Mouse (Mus musculus) adrenal gland, postnatal 36 days (tissue): ENCODE measurements around the gene Asb12. TPM values are rescaled to one million over a fixed set of nuclear protein-coding genes. Genes with fewer than 3 reads are reported as not detected.
A peak's percentile ranks its signal among the peaks of the same experiment; 100 is the strongest.
"Not testable (repeated sequence)": the region's sequence is repeated elsewhere in the genome, so short reads cannot be mapped to it uniquely, and the experiment has no call there.

Experiments
- DNase-seq, 2 experiments: peaks; one replicate each; pipeline ENCODE4 v3.0.0; 2021; ENCODE audit warnings: mixed read lengths in 1 of 2
- long read RNA-seq, 2 experiments: library from polyadenylated mRNA; stranded (forward); transcript quantifications; one replicate each; pipeline ENCODE4 v2.0.0; 2021; ENCODE audit warnings: borderline sequencing depth in 2 of 2
- total RNA-seq, 2 experiments: library from RNA; stranded (reverse); gene quantifications; 2 replicates each; pipeline ENCODE4 v1.2.3; 2021

Asb12 gene
- not detected for total RNA-seq
- long read RNA-seq, experiment 1, result 0 reads
- long read RNA-seq, experiment 2, result 0 reads

GRCm38 (mm10) chrX:95557887-95558286, at the start of gene Asb12, which contains the start of gene Pfn5:
Asb12 (minus strand) TSS chrX:95557987.
Pfn5 (plus strand) TSS chrX:95558104.
- no peak for DNase-seq

GRCm38 (mm10) chrX:95600609-95601008, 42.8 kb upstream of the Asb12 start:
- no peak for DNase-seq

- DNase-seq, result no peak
Measured at GRCm38 (mm10) chrX:95554321-95554720, 3.5 kb downstream of the Asb12 start.

GRCm38 (mm10) chrX:95535493-95535892, 22.3 kb downstream of the Asb12 start:
- not testable (repeated sequence) for DNase-seq

DNA sequence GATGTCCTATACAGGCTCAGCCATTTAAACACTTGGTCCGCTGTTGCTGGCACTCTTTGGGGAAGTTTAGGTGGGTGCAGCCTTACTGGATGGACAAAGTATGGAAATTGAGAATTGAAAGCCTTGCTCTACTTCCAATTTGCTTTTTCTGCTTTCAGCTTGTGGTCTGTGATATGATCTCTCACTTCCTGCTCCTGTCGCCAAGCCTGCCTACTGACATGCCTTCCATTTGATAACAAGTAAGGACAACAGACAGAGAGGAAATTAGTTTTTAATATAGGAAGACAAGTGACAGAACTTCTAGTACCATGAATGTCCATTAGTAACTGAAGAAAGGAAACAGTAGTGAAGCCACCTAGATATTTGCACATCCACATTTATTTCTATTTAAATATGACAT, 32.6 kb downstream of the Asb12 start:
- no peak for DNase-seq

GRCm38 (mm10) chrX:95523883-95524282, 33.9 kb downstream of the Asb12 start:
- no peak for DNase-seq

- no peak for DNase-seq
Measured at GRCm38 (mm10) chrX:95457166-95457565, 100.6 kb downstream of the Asb12 start.

- DNase-seq, result no peak
Measured at GRCm38 (mm10) chrX:95445866-95446265, 111.9 kb downstream of the Asb12 start.

DNA sequence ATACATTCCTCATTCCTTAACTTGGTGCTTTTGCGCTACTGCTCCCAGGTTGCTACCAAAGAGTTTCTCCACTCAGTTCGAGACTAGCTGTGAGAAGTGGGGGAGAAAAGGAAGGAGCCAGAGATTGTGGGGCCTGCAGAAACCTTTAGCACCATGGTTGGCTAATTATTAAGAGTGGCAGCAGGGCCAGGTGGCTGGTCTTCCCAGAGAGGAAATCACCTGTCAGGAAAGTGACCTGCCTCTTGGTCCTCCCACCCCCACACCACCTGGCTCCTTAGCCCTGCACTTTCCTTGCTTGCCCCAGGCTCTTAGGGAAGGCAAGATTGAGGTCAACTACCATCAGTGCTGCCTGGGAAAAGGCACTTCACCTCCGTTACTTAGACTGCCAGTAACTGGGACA, 112.6 kb downstream of the Asb12 start:
- DNase-seq, result no peak

DNA sequence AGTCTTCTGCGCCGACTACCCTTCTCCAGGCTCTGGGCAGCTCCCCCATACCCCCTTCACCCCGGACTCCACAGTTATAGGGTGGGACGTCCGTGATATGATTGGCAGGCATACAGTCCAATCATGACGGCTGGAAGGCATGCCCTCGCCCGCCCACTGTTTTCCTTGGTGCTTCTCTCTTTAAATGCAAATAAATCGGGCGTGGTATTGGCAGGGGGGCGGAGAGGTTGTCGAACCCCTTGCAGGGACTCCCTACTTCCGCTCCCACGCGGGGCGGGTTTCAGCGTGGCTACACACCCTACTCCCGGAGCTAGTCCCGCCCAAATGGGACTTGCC, 113.0 kb downstream of the Asb12 start, which contains the start of gene Amer1:
TSS of gene Amer1 (minus strand) at position 97 of the 336 bp plus-strand sequence.
- peak; percentile 91 to 92 for DNase-seq

DNA sequence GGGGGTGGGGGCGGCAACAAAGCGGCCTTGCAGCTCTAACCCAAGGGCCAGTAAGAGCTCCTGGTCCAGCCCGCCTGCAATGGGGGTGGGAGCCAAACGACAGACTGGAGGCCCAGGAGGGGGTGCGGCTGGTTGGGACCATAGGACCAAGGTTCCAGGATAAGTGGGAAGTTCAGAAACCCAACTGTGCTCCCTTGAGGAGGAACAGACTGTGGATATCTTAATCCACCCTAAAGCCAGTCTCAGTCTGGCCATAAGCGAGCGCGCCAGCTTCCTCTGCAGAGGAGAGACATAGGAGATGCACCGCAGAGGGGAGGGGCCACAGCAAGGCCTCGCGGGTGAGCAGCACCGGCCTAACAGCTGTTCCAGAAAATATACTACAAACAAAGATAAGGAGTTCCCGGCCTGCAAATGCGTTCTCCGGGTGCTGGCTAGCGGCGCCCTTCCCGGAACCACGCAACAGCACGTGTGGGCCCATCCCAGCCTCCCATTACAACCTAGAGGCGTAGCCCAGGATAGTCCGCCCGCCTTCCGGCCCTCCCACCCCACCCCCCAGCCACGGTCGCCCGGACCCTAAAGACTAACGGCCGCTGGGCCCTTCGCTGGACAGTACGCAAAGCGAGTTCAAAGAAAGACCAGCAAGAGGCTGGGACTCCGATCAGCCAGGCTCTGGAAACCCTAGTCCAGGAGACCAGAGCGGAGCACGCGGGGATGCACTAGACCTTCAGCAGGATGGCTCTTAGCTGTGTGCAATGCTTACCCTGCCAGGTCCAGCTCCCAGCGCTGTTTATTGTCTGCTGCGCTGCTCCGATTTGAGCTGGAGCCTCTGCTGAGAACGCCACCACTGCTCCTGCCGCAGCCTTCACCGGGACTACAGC, 113.7 kb downstream of the Asb12 start:
- DNase-seq, result peak; percentile 52 to 54

DNA sequence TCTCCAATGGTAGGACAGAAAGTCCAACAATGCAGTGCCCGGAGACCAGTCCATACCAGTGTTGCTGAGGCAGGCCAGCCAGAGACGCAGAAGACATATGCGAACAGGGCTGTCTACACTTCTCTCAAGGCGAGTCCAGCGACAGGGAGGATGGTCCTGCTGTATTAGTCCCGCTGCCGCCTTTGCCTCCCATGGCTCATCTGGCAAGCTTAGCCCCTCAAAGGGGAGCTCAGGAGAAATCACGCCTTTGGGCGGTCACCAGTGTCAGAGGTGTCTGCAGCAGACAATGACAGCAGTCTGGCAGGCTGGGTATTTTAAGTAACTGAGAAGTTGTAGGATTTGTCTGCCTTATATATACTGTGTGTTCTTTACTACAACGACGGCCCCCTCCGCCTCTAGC, 114.4 kb downstream of the Asb12 start:
- DNase-seq, result peak in 1 of 2 experiments; percentile 1

DNA sequence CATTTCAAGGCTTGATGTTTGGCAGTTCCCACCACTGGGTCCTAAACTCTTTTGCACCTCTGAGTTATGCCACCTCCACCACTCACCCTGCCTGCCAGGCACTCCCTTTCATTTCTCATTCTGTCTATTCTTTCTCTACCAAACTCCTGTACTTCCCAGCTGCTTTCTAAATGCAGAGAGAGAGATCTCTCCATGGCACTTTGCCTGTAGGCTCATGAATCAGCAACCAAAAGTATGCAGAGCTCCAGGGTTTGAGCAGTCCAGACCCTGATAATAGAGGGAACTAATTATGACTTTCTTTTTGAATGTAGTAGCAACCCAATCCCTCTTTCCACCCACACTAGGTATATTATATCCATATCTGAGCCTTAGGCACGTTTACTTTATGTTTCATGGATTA, 115.5 kb downstream of the Asb12 start:
- DNase-seq, result peak; percentile 15 to 17

GRCm38 (mm10) chrX:95441290-95441689, 116.5 kb downstream of the Asb12 start:
- peak in 1 of 2 experiments; percentile 8 for DNase-seq

DNA sequence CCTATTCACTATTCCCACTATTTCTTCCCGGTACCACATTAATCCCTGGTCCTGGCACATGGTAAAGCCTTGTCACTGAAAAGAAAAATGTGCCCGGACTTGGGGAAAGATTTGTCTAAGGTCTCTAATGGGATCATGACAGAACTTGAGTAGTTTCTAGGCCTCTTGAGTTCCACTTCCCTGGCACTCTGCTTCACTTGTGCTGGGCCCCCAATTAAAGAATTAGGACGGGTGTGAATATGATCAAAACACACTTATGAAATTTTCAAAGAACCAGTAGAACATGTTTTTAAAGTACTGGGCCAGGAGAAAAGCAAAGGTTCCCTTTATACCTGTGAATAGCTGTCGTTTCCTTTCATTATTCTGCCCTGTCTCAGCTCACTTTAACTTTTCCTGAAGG, 119.3 kb downstream of the Asb12 start:
- no peak for DNase-seq

DNA sequence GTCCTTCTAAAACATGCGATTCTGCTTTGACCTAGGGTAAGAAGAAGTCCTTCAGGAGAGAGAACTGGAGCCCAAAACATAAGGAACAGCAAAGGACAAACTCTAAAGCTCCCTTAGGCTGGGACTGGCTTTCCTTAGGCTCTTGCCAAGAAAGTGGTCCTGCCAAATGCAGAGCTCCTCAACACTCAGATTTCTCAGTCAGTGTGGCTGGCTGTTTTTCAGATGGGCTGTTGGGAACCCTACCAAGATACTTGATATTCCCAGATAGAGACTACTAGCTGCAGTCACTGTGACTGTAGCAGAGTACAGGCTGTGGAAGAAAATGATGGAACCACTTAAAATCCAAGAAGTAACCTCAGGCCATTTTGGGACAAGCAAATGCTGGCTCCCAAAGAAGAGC, 120.6 kb downstream of the Asb12 start:
- DNase-seq, result peak in 1 of 2 experiments; percentile 4

Other genes starting within 250 kb of the Asb12 start
- gene Amer1, start 113.1 kb downstream of the Asb12 start, total RNA-seq, result 1 to 10 TPM; 8.2 to 9.5 TPM
- not detected for gene Pfn5, start 117 bp upstream of the Asb12 start, total RNA-seq
- 1 to 10 TPM; 2.9 to 3.6 TPM for gene Zc4h2, start 100.5 kb upstream of the Asb12 start, total RNA-seq
- 1 to 10 TPM; 3.0 to 3.8 TPM for gene Zc3h12b, start 153.7 kb upstream of the Asb12 start, total RNA-seq